Mouse (Mus musculus): ENCODE data around the gene Hist1h4d. TPM values are rescaled to one million over a fixed set of nuclear protein-coding genes. Genes with fewer than 3 reads are reported as not detected.
"Not testable (repeated sequence)": the region's sequence is repeated elsewhere in the genome, so short reads cannot be mapped to it uniquely, and the experiment has no call there.

The Hist1h4d gene
- total and polyA plus RNA-seq, 2 experiments from 2014 or later: 39.6 to 2,187 TPM

DNA sequence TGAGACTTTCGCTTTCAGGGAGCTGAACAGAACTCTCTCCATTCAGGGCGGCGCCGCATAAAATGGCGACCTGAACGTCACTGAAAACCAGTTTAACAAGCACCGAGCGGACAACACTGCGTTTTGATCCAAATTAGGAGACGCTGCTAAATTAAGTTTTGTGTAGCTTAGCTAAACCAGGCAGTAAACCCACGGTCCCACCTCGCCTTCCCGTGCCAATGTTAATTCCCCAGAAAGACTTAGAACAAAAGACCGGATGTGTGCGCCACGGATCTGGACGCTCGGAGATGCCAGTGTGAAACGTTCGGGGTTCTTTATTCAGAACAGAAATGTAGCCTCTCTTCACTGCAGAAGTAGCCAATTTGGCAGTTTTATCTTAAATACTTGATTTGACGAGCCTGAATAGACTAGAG is 3.6 kb downstream of the Hist1h4d start:
- DNase-seq (ENCODE audit: low spot score) (peak; percentile 72), ATAC-seq (0 out of 2 replicates have a peak, but pooled peaks have one; percentile 19)
- H3K4me1 ChIP-seq (ENCODE audit: insufficient read depth, low read length): peaks cover 8% of the 10 kb centered on the region; the same call in 1 of the 2 replicates
- H3K27ac ChIP-seq: peak overlapping the region; percentile 92
- TF ChIP-seq CTCF (IDR thresholded peaks at IDR 0.05; ENCODE audit: low read depth): no peak
- peak overlapping the region; percentile 68 for H3K9ac ChIP-seq (replicated peaks; ENCODE audit: low read length)
- under 1% methylated on average over 21 of the region's 21 CpGs for WGBS
- no peaks in the 10 kb centered on the region for H3K36me3 ChIP-seq (ENCODE audit: insufficient read depth, low read length)
- no peaks in the 10 kb centered on the region for H3K9me3 ChIP-seq (ENCODE audit: low read length)
- peak overlapping the region; percentile 49 for H3K4me3 ChIP-seq (ENCODE audit: low read length)
- no peaks in the 10 kb centered on the region for H3K27me3 ChIP-seq (ENCODE audit: insufficient read depth, low read length)
- H3K4me2 ChIP-seq (ENCODE audit: low read depth, low read length): peak overlapping the region; percentile 94

DNA sequence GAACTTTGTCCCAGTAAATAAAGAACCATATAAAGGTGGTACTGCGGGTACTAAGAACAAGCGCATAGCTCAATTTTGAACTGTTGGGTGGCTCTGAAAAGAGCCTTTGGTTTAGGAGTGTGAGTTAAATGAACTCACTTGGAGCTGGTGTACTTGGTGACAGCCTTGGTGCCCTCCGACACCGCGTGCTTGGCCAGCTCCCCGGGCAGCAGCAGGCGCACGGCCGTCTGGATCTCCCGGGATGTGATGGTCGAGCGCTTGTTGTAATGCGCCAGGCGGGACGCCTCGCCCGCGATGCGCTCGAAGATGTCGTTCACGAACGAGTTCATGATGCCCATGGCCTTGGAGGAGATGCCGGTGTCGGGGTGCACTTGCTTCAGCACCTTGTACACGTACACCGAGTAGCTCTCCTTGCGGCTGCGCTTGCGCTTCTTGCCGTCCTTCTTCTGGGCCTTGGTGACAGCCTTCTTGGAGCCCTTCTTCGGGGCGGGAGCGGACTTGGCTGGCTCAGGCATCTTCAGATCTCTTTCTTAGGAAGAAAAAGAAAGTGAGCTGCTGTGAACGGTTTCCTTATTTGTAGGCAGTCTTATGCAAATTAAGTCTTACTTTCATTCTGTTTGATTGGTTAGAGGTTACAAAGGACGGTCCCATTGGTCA is 4.2 kb downstream of the Hist1h4d start:
- peak overlapping the region; percentile 49 for H3K4me3 ChIP-seq (ENCODE audit: low read length)
- H3K4me2 ChIP-seq (ENCODE audit: low read depth, low read length): peak overlapping the region; percentile 94
- peak overlapping the region; percentile 92 for H3K27ac ChIP-seq
- not testable (repeated sequence) for H3K27me3 ChIP-seq (ENCODE audit: insufficient read depth, low read length); H3K9me3 ChIP-seq (ENCODE audit: low read length); H3K4me1 ChIP-seq (ENCODE audit: insufficient read depth, low read length); H3K36me3 ChIP-seq (ENCODE audit: insufficient read depth, low read length)
- DNase-seq (ENCODE audit: low spot score) (peak; percentile 91), ATAC-seq (peak; percentile 89)
- WGBS: under 1% methylated on average over 18 of the region's 36 CpGs
- H3K9ac ChIP-seq (replicated peaks; ENCODE audit: low read length): peak overlapping the region; percentile 68

DNA sequence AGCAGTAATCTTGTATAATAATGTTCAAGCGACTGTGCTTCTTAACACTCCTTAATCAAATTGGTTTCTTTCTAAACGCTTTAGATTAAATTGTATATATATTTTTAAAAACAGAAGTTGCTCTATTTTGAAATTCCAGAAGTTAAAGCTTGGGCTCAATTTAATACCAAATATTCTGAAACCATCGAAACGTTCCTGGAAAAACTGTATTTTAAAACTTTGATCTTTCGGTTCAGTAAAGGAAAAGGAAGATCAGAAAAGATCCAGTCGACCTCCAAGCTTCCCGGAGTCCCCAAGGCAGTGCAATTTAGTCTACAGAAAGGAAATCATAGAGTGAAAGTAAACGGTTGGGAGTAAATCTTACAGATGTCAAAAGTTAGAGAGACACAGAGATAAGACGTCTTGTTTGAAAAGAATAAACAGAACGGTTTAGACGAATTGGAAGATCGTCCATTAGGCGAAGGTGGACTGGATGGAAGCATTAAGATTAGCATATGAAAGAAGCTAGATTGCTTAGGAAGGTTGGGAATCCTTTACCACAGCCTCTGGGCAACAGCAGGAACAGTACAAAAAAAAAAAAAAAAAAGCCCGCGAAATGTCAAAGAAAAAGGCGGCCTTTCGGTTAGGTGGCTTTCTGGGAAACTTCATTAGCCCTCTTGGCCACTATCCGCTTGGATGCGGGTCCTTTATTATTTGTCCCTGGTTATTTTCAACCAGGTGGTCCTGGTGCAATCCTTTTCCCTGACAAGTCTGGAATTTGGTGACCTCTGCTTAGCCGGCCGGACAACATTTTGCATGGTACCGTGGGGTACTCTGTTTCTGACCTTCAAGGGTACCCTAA is 4.9 kb downstream of the Hist1h4d start:
- peak overlapping the region; percentile 67 for H3K27ac ChIP-seq
- no peaks in the 10 kb centered on the region for H3K36me3 ChIP-seq (ENCODE audit: insufficient read depth, low read length)
- peak; percentile 24 for DNase-seq (ENCODE audit: low spot score)
- no peaks in the 10 kb centered on the region for H3K27me3 ChIP-seq (ENCODE audit: insufficient read depth, low read length)
- peak overlapping the region; percentile 21 for H3K9ac ChIP-seq (replicated peaks; ENCODE audit: low read length)
- 1% methylated on average over 22 of the region's 22 CpGs for WGBS
- TF ChIP-seq CTCF (IDR thresholded peaks at IDR 0.05; ENCODE audit: low read depth): no peak
- ATAC-seq: no peak
- peaks cover 8% of the 10 kb centered on the region; the same call in 1 of the 2 replicates for H3K4me1 ChIP-seq (ENCODE audit: insufficient read depth, low read length)
- peak overlapping the region; percentile 49 for H3K4me3 ChIP-seq (ENCODE audit: low read length)
- no peaks in the 10 kb centered on the region for H3K9me3 ChIP-seq (ENCODE audit: low read length)
- peak overlapping the region; percentile 94 for H3K4me2 ChIP-seq (ENCODE audit: low read depth, low read length)

DNA sequence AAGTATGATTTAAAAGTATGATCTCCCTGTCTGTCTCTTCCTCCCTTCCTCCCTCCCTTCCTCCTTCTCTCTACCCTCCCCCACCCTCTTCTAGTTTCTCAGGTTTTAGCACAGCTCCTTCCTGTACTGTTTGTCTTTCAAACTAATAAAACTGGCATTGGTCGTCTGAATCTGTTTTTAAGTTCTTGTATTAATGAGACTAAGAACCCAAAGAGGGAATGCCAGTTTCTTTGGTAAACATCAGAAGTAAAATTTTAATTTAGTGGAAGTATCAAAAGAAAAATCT is 5.5 kb downstream of the Hist1h4d start:
- 0% methylated on average over 1 of the region's 1 CpGs for WGBS
- no peaks in the 10 kb centered on the region for H3K36me3 ChIP-seq (ENCODE audit: insufficient read depth, low read length)
- ATAC-seq (no peak), DNase-seq (ENCODE audit: low spot score) (no peak)
- H3K9me3 ChIP-seq (ENCODE audit: low read length): no peaks in the 10 kb centered on the region
- peaks cover 6% of the 10 kb centered on the region; the same call in 1 of the 2 replicates for H3K4me1 ChIP-seq (ENCODE audit: insufficient read depth, low read length)
- H3K27me3 ChIP-seq (ENCODE audit: insufficient read depth, low read length): no peaks in the 10 kb centered on the region
- peak overlapping the region; percentile 49 for H3K4me3 ChIP-seq (ENCODE audit: low read length)
- TF ChIP-seq CTCF (IDR thresholded peaks at IDR 0.05; ENCODE audit: low read depth): no peak
- peak overlapping the region; percentile 21; the same call in 1 of the 2 replicates for H3K9ac ChIP-seq (replicated peaks; ENCODE audit: low read length)
- H3K4me2 ChIP-seq (ENCODE audit: low read depth, low read length): peak overlapping the region; percentile 94
- peak overlapping the region; percentile 67; the same call in 1 of the 2 replicates for H3K27ac ChIP-seq

GRCm38 (mm10) chr13:23591206-23591605 is 9.8 kb downstream of the Hist1h4d start:
- Histone ChIP-seq H3K27me3 (ENCODE audit: insufficient read depth, low read length) (no peaks in the 10 kb centered on the region), H3K27ac (no peak overlapping the region), H3K9ac (replicated peaks; ENCODE audit: low read length) (no peak overlapping the region), H3K9me3 (ENCODE audit: low read length) (no peaks in the 10 kb centered on the region), H3K4me3 (ENCODE audit: low read length) (no peak overlapping the region), H3K36me3 (ENCODE audit: insufficient read depth, low read length) (no peaks in the 10 kb centered on the region), H3K4me2 (ENCODE audit: low read depth, low read length) (no peak overlapping the region), H3K4me1 (ENCODE audit: insufficient read depth, low read length) (no peaks in the 10 kb centered on the region)
- no peak for DNase-seq (ENCODE audit: low spot score)
- TF ChIP-seq CTCF (IDR thresholded peaks at IDR 0.05; ENCODE audit: low read depth): no peak
- WGBS: 95% methylated on average over 7 of the region's 7 CpGs
- ATAC-seq: no peak

GRCm38 (mm10) chr13:23591886-23592285 is 10.5 kb downstream of the Hist1h4d start:
- ATAC-seq; H3K36me3 ChIP-seq (ENCODE audit: insufficient read depth, low read length); H3K9ac ChIP-seq (replicated peaks; ENCODE audit: low read length); H3K4me1 ChIP-seq (ENCODE audit: insufficient read depth, low read length); H3K27me3 ChIP-seq (ENCODE audit: insufficient read depth, low read length); H3K9me3 ChIP-seq (ENCODE audit: low read length); DNase-seq (ENCODE audit: low spot score); H3K4me3 ChIP-seq (ENCODE audit: low read length); H3K27ac ChIP-seq; H3K4me2 ChIP-seq (ENCODE audit: low read depth, low read length): not testable (repeated sequence)
- 92% methylated on average over 7 of the region's 7 CpGs for WGBS

GRCm38 (mm10) chr13:23592614-23593013 is 11.2 kb downstream of the Hist1h4d start:
- no peaks in the 10 kb centered on the region for H3K9me3 ChIP-seq (ENCODE audit: low read length)
- ATAC-seq (no peak), DNase-seq (ENCODE audit: low spot score) (no peak)
- no peak overlapping the region for H3K4me3 ChIP-seq (ENCODE audit: low read length)
- H3K27ac ChIP-seq: no peak overlapping the region
- 63% methylated on average over 7 of the region's 7 CpGs for WGBS
- TF ChIP-seq CTCF (IDR thresholded peaks at IDR 0.05; ENCODE audit: low read depth): no peak
- H3K4me2 ChIP-seq (ENCODE audit: low read depth, low read length): no peak overlapping the region
- no peak overlapping the region for H3K9ac ChIP-seq (replicated peaks; ENCODE audit: low read length)
- H3K36me3 ChIP-seq (ENCODE audit: insufficient read depth, low read length): no peaks in the 10 kb centered on the region
- no peaks in the 10 kb centered on the region for H3K4me1 ChIP-seq (ENCODE audit: insufficient read depth, low read length)
- H3K27me3 ChIP-seq (ENCODE audit: insufficient read depth, low read length): no peaks in the 10 kb centered on the region

Data from hindbrain, postnatal 0 days (tissue).